Mouse (Mus musculus) right cerebral cortex, adult 18-20 months (tissue): Measurements from ENCODE around the gene Tprgl.

Source experiments
- DNase-seq: peaks from one replicate; pipeline ENCODE4 v3.0.0; 2022; ENCODE audit warnings: mixed read lengths

Tprgl gene

DNA sequence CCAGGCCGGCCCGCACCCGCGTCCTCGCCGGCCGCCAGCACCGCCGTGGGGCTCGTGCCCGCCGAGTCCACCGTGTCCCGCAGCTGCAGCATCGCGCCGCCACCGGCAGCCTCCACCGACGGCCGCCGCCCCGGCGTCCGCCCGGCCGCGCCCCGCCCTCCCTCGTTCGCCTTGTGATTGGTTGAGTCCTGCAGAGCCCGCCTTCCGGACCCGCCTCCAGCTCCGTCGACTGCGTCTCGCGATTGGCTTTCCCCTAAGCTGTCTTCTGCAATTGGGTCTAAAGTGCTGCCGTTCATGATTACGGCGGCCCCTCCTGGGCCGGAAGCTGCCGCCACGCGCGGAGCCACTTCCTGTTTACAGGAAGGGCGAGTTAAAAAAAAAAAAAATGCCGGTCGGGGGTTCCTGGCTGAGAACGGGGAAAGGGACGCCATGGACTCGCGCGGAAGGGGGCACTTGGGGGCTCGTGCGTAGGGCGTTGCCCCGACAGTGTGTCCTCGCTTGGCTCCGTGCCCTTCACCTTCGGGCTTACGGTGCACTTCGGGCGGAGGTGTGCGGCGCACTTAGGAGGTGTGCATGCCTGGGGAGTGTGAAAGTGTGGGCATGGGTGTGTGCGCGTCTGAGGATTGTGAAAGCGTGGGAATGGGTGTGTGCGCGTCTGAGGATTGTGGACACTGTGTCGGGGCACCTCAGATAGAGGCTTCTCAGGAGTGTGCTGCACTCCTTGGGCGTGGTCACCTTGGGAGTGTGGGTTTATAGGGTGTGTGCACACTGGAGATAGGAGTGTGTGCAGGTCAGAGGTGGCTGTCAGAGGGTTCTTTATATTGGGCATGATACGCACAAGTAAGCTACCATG lies at the start of gene Tprgl:
Tprgl (minus strand) TSS at position 129 of the 853 bp plus-strand sequence.
- DNase-seq: peak; percentile 97

DNA sequence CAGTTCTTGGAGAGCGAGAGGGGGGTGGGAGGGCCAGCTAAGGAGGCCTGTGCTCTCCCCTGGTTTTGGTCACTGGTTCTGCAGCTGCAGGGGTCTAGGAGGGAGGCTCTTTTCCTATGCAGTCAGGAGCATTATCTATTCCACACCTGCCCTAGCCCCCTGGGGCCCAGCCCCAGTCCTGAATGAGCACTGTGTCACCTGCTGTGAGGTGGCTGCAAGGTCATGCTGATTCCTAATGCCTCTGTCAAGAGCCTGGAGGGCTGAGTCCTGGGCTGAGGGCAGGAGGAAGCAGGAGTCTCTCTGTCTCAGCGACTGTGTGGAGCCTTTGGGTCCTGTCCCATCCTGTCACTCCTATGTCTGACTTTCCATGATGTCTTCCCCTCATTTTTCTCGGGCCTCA lies 49.4 kb upstream of the Tprgl start:
- DNase-seq: no peak

DNA sequence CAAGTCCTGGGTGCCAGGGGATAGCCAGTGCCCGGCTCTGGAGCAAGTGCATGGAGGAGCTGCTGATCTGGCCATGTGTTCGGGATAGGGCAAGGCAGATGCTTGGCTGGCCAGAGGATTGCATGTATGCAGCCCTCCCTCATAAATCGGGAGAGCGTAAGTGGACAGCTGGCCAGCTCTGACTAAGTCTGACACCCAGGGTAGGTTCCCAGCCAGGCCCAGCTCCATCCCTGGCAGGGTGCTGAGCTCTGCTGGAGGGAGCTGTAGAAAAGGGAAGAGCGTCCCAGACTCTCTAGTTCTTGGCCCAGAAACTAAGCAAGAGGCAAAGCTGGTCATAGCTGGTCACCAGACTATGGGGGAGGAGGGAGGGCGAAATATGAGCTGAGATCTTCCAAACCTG lies 48.6 kb upstream of the Tprgl start:
- DNase-seq: no peak

DNA sequence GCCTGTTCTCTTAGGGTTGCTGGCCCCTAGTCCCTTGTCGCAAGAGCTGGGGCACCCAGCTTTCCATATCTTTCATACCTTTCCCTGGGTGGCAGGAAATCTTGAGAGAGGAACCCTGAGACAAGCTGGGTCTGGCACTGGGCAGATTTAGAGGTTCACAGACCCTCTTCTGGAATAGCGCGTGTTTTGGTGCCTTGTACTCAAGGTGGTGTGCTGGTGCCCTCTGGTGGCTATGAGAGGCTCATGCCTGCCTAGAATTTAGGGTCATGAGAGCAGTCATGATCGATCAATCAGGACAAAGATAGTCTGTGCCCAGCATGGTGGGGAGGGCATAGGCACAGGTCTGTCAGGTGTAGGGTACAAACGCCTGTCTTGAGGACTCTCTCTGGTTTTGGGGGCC lies 46.8 kb upstream of the Tprgl start:
- peak; percentile 31 for DNase-seq

DNA sequence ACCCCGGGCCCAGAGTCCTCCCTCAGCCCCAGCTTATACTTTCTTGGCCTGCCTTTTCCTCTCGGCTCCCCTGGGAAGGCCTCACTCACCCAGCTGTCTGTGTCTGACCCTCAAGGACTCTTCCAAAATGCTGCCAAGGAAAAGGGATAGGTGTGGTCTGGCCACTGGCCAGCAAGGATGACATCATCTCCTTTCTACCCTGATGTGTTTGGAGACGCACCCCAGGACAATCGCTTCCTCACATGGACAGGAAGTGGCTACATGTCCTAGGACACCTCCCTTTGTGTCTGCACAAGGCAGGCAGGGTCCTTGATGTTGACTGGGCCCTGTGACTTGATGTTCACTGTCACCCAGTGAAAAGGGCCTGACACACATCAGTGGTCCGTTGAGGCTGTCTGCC lies 44.9 kb upstream of the Tprgl start:
- DNase-seq: no peak

DNA sequence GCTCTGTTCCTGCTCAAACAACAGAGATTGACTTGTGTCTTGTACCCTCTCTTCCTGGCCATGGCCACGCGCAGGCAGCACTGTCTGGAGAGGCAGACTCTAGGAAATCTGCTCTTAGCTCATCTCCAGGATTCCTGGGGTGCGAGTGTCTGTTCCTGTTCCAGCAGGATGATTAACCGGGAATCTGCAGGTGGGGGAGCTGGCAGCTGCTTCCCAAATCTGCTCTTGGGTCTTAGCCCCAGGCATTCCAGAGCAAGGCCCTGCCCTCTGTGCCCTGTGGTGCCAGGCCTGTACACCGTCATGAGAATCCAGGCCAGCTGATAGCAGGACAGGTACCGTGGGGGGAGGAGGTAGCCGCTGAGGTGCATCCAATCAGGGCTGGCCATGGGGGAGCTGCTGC lies 44.1 kb upstream of the Tprgl start:
- no peak for DNase-seq

DNA sequence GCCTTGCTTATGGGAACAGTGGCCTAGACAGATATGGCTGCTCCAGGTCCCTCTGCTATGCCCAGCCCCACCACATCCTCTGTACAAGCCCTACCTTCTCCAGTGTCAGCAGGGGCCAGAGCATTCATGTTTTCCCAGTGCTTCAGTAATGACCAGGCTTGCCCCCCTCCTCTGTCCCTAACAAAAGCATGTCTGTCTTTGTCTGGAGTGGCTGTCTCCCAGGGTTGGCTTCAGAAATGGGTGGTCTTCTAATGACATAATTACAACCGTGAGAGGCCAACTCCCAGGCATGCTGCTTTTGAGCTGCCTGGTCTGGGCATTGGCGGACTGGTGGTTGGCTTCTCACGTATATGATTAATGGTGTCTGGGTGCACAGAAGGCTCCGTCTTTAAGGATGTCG lies 41.0 kb upstream of the Tprgl start:
- DNase-seq: no peak

DNA sequence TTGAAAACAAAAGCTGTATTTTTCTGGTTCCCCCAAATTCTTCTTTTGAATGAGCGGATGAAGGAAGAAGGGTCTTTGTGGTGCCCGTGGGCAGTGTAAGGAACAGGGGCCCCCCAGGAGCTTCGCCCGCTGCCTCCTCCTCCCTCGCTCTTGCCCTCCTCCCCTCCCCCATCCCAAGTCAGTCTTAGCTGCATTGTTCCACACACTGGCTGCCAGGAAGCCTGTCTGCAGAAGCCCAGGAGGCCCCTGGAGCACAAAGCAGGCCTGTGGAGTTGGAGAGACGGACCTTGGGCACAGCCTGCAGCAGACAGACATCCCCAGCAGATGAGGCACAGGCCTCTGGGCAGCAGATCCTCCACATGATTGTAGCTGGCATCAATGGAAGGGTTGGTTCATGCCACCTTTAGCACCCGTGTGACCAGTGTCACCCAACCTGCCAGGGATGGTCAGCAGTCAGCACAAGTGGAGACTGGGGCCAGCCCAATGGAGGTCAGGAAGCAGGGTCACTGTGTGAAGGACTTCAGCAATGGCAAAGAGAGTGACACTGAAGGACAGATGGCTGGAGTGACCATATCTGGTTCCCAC lies 38.0 kb upstream of the Tprgl start:
- no peak for DNase-seq

DNA sequence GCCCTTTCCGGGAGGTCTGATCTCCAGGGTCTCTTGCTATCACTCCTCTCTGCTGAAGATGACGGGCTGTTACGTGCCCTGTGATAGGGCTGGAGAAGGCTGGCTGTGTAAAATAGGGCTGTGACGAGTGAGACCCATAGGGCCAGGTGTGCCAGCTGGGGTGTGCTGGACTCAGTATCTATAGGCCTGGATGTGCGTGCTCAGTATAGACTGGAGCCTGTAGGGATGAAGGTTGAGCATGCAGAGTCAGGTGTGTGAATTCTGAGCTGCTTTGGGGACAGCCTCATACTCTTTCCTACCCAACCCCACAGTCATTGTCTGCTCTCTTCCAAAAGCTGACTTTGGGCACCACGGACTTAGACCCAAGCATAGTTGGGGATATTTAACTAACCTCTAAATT lies 37.5 kb upstream of the Tprgl start:
- DNase-seq: no peak

DNA sequence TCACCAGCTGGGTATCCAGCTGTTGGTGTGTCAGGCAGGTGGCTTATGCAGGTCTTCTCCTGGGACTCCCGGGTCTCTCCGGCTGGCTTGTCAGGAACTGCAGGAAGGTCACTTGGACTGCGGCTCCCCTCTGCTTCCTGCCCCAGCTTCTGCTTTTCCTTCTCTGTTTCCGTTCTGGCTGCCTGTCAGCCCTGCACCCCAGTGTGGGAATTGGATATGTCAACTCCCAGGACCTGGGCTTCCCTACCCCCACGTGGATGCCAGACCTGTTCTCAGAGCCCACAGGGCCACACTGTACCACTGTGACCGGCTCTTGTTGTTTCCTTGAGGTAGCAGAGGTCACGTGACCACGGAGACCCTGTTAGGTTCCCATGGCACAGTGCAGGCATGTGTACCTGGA lies 28.5 kb upstream of the Tprgl start:
- DNase-seq: no peak

DNA sequence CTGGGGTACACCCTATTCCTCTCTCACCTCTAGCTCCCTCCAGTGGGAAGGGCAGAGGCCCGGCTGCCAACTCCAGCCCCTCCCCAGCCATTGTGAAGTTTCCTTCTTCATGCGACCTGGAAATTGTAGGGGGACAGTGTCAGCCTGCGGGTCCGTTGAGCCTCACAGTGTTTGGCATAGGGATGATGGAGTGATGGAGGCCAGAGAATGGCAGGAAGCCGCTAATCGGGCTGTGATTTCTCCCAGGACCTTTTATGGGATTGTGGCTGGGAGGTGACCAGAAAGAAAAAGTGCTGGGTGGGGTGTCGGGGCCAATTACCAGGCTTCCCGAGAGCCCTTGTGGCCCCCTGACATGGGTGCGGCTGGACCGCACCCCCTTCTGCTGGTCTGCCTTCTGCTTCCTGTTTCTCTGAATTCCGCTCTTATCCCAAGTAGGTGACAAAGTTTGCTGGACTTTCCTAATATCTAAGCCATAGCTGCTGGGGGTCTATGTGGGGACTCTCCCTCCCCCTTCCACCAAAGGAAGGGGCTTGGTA lies 25.6 kb upstream of the Tprgl start:
- no peak for DNase-seq

DNA sequence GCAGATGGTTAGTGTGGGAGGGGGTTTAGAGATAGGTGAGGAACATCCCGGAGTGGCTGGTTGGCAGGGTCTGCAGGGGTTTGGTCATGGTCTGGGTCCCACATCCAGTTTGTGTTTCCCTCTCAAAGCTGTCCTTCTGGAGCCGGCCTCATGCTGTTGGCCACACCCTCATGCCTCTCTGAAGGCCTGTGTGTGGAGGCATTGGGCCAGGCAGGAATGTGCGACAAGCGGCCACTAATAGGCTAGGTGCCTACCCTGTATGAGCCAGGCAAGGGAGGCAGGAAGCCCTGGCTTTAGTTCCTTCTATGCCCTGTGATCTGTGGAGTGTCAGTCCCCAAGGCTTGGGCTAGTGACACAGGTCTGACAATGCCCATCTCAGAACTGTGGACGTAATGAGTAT lies 24.5 kb upstream of the Tprgl start:
- DNase-seq: no peak

DNA sequence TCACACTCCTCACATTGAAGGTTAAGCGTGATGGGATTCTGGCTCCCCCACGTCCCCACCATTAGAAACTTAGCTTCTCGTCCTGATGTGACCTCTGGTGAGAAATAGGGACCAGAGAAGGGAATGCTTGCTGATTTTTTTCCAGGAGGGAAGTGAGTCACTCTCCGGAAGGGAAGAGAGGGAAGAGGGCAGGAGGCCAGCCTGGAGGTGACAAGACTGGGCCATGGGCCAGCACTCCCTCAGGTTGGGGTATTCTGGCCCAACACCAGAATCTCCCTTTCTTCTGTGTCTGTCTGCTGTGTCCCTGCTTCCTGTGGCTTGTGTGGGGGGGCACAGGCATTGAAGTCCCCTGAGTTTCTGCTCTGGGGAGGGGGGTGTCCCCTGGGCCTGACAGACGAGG lies 23.1 kb upstream of the Tprgl start:
- DNase-seq: no peak

DNA sequence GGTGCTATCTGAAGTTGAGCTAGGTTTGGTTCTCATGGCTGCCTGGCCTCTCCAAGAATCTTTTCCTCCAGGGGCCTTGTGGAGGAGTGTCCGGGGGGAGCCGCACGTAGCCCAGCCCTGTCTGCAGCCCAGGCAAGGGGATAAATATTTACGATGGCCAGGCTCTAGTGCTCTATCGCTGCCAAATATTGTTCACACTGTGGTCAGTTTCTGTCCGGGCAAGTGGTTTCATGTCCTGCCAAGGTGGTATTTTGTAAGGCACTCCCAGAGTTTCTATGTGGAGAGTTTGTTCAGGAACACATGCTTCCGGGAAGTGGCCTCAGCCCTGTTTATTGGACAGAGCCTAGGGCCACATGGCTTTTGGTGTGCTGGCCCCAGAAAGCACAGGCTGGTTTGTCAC lies 20.5 kb upstream of the Tprgl start:
- DNase-seq: no peak

DNA sequence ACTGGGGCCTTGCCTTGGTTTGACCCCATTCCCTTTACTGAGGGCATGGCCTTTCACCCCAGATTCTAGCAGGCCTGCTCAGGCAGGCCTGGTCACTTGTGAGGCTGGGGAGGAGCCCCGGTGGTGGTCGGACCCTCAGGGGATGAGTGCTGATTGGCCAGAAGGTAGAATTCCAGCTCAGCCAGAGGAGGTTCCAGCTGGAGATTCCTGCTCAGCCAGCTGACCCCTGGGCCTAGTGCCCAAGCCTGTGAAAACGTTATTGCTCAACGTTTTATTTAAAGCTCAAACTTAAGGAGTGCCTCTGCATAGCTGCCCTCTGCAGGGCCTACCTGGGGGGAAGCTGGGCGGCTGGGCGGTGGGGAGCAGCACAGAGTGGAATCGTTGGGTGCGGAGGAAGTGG lies 16.8 kb upstream of the Tprgl start:
- DNase-seq: no peak

DNA sequence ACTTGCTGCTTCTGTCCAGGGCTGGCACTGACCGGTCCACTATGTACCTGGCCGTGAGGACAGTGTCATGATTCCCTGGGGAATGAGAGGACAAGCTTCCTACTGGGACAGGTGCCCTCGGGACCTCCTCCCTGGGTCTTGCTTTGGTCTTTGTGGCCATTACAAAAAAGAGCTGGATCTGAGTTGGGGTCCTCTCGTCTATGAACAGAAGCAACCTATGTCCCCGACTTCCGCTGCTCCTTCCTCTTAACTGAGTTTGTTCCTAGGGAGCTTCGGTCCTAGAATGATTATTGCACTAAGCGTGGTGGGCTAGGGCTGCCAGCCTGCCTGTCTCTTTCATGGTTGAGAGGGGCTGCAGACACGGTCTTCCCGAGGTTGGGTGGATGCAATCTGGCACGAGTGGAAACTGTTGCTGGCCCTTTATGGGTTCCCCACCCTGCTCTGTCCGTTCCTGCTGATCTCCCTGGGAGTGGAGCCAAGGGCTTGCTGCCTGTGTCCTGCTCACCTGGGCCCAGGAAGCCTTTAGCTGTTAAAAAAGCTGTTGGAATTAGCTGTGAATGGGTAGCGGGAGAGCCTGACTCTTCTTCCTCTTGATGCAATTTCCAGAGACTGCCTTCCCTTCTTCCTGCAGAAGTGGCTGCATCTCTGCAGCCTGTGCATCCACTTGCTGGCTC lies 11.6 kb upstream of the Tprgl start:
- no peak for DNase-seq

DNA sequence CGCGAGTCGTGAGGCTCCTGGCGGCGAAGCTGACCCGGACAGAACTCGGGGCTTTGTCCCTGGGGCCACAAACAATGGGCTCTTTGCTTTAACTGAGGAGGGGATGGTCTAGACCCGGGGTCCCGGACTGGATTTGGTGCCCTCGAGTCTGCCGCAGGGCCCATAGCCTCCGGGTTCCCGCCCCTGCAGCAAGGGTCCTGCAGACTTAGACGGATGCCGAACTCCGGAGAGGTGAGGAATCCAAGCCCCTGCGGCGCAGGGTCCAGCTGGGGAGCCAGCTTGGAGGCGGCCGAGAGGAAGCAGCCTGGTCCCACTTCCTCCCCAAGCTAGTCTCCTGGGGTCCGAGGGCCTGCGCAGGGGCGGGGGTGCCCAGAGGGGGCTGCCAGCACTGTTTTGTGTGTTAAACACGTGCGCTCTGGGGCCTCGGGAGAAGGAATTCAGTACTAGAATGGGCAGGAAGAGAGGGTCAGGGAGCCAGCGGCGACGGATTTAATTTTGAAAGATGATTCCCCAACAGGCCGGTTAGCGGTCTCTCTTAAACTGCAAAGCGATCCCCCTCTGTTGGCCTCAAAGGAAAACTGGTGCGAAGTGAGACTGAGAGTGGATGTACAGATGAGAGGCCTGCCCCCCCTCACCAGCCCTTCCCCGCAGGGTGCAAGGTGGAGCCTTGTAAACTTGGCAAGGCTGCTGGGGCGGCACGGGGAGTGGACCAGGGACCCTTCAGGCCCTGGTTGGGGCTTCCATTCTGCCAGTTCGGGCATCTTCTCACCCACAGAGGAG lies 10.9 kb upstream of the Tprgl start:
- no peak for DNase-seq

DNA sequence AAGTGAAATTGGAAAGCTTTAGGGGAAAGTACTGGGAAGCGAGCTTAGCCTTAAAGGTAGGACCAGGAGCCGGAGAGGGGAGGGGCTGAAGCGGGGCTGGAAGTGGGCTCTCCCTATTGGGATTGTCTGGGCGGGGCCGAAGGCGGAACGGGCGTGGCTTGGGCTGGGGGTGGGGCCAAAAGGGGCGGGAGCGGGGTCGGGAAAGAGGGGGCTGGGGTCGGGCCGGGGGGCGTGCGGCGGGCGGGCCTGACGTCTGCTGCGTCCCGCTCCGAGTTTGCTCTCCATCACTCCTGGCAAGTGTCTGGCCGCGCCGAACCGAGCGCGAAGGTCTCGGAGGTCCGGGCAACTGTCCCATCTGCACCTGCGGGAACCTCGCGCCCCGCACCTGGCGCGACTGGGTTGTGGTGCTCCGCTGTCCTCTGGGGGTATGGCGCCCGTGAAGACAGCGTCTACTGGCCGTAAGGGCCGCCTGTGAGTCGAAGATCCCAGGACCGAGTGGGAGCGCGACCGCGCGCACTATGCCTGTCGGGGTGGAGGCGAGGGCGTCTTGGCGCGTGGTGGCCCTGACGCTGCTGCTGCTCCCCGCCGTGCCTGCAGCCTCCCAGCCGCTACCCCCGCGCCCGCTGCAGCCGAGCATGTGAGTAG lies 10.2 kb upstream of the Tprgl start, which contains the start of gene Megf6:
Megf6 (plus strand) TSS at position 225 of the 645 bp plus-strand sequence.
- DNase-seq: no peak

DNA sequence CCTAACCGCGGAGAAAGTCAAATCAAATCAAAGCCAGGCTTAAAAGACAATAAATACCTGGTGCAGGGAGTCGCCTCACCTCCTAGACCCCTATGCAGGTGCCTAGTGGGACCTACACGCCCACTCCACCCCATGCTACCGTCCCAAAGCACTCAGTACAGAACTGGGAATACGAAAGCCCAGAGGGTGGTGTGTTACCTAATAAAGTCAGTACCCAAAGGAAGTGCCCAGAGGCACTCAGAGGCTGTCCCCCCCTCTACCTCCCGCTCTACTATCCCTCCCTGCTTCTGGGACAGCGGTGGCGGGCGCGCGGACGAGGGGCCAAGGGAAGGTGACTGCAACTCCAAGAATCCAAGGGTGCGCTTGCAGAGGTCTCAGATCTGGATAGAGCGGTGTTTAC lies 9.6 kb upstream of the Tprgl start:
- no peak for DNase-seq

DNA sequence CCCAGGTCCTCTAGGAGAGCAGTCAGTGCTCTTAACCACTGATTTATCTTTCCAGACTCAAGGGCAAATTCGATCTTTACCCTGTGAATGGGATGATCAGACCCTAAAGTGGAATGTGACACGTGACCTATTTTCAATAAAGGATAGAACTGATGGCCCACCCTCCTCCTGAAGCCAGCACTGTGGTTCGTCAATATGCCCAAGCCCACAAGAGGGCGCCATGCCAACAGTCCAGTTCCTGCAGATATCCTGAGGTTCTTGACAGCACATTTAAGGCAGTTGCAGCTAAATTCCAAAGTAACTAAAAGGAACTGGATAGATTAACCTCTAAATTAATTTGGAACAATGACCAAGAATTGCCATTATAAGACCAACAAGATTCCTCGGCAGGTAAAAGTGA lies 6.6 kb upstream of the Tprgl start:
- no peak for DNase-seq

DNA sequence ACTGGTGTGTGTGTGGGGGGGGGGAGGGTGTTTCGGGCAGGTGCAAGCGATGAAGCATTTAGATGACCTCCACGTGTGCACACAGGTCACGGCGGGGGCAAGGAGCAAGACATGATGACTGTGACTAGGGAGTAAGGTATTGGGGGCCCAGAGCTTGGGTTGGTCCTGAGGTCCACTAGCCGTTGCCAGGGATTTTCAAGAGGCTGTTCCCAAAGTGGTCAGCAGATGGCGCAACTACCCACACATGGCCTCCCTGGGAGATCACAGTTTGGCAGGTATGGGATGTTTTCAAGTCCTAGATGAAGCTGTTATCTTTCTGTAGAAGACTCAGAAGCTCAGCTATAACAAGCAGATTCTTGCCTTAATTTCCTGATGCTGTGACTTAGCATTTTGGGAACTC lies 2.8 kb upstream of the Tprgl start:
- peak; percentile 49 for DNase-seq

DNA sequence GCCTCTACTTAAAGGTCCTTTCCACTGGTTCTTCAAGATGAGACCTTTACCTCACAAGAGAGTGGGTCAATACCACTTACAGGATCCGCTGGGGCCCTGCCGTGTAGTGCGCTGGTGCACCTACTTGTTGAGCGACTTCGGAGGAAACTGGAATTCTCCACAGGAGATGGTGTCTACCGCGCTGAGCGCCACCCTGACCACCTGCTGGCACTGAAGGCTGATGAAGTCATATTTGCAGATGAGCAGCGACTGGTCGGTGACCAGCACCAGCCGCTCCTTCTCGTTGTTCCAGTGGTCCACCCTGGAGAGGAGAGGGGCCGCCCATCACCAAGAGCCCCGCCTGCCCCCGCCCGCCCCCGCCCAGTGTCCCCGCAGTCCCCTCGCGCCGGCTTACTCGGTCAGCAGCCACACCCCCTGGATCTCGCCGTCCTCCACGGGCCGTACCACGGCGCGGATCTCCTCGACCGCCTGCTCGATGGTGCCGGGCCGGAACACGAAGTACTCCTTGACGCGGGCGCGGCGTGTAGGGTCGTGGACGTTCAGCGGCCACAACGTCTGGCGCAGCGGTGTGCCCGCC lies 417 bp downstream of the Tprgl start:
- no peak for DNase-seq
